Mouse (Mus musculus) T-helper 1 cell (primary cell): ENCODE results near the gene Nudt12.

ENCODE experiments used
- in situ Hi-C: fragments of 300-600 bp; cut with MboI, MseI; formaldehyde crosslinking; loops from one replicate; pipeline ENCODE4 v1.15.1; 2025; ENCODE audit warnings: high pct_unique_total_duplicates

Nudt12 gene

DNA sequence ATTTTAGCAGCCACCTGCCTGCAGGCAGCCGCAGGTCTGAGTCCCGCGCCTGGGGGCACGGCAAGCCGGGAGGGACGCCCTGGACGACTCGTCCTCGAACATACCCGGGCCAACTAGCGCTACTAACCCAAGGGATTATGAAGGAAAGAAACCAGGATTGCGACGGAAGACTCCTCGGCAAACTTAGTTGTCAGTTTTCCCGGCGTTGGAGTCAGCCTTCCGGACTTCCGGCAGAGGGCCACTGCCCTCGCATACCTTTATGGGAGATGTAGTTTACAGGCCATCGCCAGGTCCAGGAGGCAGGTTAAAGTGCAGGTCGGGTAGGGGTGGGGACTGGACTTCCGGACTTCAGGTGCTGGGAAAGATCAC lies at the start of gene Nudt12:
Gene Nudt12, minus strand, starts transcription at position 282 of the 369 bp plus-strand sequence.
- in situ Hi-C loops, result no loop called here

DNA sequence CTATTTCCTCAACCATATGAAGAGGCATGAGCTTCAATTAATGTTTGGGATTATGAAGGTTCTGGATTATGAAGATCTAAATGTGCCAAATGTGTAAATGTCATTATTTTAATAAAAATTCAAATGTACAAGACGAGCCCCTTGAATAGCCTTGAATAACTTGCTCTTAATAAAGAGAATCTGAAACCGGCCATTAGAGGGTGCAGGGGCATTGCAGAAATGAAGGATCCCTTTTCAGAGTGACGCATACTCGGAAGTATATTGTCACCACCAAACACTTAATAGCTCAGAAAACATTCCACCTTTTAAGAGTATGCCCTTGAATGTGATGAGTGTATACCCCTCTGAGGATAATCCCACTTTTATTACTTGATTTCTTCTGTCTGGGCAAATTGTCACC lies 40.1 kb upstream of the Nudt12 start:
- in situ Hi-C loops, result no loop called here

DNA sequence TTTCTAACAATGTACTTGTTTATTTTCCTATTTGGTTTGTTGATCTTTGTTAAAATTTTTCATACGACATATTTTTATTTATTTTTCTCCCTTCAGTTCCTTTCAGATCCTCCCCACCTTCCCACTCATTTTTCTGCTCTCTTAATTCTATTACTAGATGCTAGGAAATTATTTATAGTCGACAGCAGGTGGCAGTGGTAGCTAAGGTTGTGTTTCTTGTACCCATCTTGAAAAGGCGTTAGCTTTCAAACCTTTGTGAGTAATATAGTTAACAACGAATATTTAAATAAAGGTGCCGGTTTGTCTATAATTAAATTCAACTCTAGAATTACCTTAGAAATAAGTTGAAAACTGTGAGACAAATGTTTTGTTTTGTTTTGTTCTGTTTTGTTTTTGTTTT lies 26.6 kb upstream of the Nudt12 start:
- in situ Hi-C loops, result no loop called here

DNA sequence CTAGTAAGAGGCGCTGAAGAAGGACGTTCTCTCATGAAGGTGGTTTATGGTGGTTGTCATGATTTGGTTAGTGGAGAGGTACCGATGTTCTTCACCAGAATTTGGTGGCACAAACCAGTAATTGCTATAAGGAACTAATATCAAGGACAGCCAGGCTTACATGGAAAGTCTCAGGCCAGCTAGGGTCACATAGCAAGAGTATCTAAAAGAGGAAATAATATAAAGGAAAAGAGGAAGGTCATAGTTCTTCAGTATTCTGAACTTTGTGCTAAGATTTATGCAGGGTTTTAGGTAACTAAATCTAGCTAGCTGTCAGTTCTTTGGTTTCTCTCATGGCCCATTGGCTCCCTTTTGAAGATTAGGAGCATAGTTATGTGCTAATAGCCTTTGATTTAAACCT lies 20.3 kb upstream of the Nudt12 start:
- in situ Hi-C loops, result no loop called here

DNA sequence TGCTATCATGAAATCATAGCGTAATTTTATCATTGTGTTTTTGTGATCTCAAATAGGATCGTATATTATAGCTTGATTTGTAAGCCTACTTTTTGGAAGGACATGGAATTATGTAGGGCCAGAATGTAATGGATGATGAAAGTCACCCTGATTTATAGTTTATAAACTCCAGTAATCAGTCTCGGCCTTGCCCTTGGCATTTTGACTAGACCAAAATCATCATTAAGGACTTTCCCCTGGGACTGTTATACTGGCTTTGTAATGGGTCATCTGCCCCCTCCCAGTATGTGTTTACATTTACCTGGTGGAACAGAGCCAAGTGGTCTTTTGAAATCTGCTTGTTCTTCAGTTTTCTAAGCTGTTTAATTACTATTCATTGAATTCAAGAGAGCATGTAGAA lies 13.2 kb upstream of the Nudt12 start:
- in situ Hi-C loops, result no loop called here

DNA sequence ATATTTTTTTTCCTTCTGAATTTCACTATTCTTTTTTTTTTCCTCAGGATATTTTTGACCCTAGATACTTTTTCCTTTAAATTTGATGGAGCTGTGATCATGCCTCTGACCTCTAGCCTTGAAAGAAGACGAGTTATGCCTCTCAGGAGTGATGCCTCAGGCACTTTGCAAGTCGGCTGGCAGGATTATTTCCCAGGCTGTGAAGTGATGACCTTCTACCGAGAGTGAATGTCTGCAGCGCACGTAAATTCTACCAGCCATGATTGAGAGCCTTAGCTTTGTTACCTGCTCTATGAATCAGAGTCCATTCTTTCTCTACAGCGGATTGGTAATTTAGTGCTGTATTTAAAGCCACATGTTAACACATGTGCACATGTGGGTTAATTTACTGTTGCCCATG lies 11.3 kb upstream of the Nudt12 start:
- in situ Hi-C loops, result no loop called here

DNA sequence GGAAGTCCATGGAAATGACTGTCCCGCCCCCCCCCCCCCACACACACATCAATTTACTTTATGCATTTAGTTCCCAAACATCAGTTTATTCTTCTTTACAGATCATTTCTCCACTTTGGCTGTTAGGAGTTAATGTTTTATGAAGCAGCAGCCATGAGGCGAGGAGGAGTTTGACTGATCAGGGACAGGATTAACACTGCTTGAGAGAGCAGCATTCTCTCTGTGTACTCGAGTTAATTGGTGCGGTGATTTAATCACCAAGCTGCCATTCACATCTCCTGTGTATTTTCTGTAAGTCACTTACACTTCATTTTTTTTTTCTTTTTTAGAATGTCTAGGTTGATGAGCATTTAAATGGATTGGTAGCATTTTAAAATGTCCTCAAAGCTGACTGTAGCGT lies 10.8 kb upstream of the Nudt12 start:
- in situ Hi-C loops, result no loop called here

DNA sequence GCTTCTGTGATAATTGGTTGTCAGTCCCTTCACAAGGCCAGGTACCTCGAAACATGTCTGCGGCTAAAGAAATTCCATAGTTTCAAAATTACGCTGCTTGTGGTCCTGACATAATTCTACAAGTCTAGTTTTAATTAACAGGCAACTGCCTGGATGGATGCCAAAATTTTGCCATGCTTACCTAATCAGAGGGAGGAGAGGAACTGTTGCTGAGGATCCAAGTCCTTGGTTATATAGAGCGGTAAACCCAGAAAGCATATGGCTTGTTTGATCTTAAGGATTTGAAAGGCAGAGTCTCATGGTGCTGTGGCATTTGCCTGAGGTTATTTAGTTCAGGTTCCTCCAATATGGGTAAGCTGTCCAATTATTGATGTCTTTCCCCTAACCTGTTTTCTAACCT lies 5.5 kb upstream of the Nudt12 start:
- in situ Hi-C loops, result no loop called here

DNA sequence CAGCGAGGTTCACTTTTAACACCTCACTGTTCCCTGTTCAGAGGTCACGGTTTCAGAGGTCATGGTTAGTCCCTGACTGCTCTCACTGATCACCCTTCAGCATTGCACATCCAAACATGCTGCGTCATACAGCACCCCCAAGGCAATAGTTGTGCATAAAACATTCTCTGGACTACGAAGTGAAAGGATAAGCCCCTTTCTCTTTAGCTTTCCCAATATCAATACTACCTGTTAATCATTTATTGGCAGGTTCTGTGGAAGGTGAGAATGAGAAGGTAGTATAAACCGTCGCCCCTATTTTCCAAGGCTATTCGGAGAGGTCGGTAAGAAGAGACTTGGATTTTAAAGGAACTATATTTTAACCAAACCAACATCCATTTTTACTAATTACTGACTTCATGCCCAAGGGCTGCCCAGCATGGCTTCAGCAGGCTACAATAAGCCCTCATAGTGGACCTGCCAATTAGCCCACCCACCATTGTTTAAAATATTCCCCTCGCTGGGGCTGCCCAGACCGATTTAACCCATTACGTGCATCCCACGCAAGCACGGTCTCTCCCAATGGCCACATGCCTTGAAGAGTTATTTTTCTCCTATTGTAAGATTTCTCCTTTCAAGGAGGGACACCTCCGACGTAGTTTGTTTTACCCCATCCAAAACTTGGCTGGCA lies 616 bp downstream of the Nudt12 start:
- in situ Hi-C loops, result no loop called here

DNA sequence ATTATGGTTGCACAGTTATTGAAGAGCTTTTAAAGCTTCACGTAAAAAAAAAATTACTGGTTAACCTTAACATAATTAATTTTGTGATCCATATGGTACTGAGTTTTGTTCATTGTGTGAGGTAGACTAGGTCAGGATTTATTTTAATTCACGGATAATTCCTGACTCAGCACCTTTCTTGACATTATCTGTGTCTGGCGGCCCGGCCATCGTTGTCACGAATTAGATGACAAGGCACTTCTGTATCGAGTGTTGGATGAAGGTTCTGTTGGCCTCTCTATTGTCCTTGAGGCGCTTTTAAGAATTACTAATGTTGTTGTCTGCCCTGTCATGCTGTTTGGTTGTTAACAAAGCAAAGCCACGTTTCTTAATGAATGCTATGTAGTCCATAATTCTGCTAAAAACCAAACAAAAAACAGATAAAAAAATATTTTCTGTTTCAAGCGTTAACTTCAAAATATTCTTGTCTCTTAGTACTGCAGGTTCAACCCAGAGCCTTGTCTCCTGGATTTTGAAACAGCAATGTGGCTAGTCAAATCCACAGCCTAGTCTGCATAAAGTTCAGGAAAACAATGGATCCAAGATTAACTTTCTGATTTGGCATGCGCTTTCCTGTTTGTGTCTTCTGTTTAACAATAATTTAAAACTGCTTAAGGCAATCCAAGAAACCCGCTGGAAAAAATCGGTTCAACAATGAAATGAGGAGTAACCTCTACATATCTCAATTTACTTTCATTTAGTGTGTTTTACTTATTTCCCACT lies 1.4 kb downstream of the Nudt12 start:
- in situ Hi-C loops, result no loop called here

DNA sequence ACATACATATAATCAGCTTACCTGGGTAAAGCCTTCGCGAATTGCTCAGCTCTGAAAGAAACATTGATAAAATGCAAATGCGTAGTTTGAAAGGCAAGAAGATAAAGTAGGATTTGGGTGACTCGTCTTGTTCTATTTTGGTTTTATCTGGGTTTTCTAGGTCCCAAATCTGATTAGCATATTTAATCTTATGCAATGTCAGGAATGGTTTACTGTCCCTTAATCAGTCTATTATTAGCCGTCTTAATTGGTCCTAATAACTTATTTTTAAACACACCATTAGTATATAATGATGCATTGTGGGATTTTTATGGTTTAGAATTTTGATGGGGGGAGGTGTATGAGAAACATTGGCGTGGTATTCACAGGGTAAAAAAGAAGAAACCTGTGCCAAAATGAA lies 21.9 kb downstream of the Nudt12 start, which contains the start of gene Pdzph1:
Gene Pdzph1, minus strand, starts transcription at position 101 of the 400 bp plus-strand sequence.
- in situ Hi-C loops, result no loop called here

DNA sequence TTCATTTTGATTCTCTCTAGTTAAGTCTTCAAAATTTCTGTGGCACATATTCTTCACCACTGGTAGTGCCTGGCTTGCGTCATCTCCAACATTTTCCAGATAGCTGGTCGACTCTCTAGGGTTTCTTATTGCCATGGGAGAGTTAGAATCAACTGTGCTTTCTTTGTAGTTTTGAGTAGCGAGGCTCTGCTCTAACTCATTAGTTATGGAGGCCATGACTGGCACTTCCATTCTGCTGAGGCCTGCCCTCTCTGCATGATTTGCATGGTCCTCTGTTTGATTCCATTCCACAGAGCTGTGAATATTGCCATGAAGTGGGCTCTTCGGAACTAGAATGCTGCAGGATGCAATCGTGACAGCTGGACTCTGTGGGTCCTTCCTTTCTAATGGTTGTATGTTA lies 39.9 kb downstream of the Nudt12 start:
- in situ Hi-C loops, result no loop called here

DNA sequence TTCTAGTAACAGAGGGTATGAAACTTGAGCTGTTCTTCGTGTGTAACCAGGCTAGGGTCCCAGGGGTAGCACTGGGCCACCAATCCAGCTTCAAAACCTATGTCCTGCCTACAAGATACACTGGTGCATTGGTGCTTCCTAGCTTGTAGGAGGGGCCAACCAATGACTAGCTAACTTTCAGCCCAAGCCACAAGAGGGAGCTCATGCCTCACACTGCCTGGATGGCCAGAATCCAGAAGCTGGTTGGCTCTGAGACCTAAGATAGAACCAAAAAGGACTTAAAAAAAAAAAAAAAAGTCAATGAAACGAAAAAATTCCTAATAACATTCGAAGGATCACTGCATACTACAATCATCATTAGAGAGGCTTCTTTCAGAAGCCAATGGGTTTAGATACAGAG lies 53.3 kb downstream of the Nudt12 start:
- in situ Hi-C loops, result loop anchor here (10.0 kb wide), 1 partner anchor 545 kb away; no protein-coding TSS in a partner anchor

DNA sequence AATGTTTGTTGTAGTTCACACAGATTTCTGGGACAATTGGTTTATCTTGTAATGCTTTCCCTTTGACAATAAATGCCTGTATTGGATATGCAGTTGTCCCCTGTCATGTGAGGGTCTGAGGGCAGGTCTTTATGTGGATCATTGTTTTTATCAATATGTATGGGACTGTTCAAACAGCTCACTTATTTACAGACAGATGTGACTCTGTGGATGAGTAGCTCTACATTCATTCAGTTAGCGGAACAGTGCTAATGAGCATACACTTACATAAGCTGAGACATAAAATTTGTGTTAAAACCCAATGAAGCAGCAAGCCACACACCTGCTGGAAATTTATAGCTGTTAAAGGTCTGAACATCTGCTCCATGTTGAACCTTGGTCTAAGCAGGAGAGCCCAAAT lies 56.1 kb downstream of the Nudt12 start:
- in situ Hi-C loops, result no loop called here
